Mouse (Mus musculus) heart, embryonic 15.5 days (tissue): Measurements from ENCODE around the gene Vsig2. TPM values are rescaled to one million over a fixed set of nuclear protein-coding genes. Genes with fewer than 3 reads are reported as not detected.

Experiments used
- ATAC-seq: fragments of 200-750 bp; cut with Nextera tagmentation; replicated peaks from 2 replicates; pipeline ENCODE4 v1.8.0; 2017; ENCODE audit warnings: low read depth, moderate TSS enrichment; ENCODE audit not compliant: insufficient number of reproducible peaks, insufficient read depth, low FRiP score
- H3K27ac ChIP-seq: fragments of 300-500 bp; sonication (generic); 2 replicates; pipeline ENCODE4 v1.5.1; 2015; ENCODE audit warnings: mild to moderate bottlenecking, inconsistent platforms
- H3K27me3 ChIP-seq: fragments of 300-500 bp; sonication (generic); 2 replicates; pipeline ENCODE4 v1.6.1; 2015; ENCODE audit warnings: inconsistent platforms
- H3K36me3 ChIP-seq: fragments of 300-500 bp; sonication (generic); 2 replicates; pipeline ENCODE4 v1.6.1; 2015; ENCODE audit warnings: mild to moderate bottlenecking, inconsistent platforms
- H3K4me1 ChIP-seq: fragments of 300-500 bp; sonication (generic); replicated peaks from 2 replicates; pipeline ENCODE4 v1.6.1; 2015; ENCODE audit warnings: inconsistent platforms
- H3K4me2 ChIP-seq: fragments of 300-500 bp; sonication (generic); 2 replicates; pipeline ENCODE4 v1.6.1; 2015; ENCODE audit warnings: inconsistent platforms, mild to moderate bottlenecking, moderate library complexity
- H3K4me3 ChIP-seq: fragments of 300-500 bp; sonication (generic); 2 replicates; pipeline ENCODE4 v1.5.1; 2015; ENCODE audit warnings: mild to moderate bottlenecking, inconsistent platforms
- H3K9ac ChIP-seq: fragments of 300-500 bp; sonication (generic); 2 replicates; pipeline ENCODE4 v1.6.1; 2015; ENCODE audit warnings: mild to moderate bottlenecking, inconsistent platforms
- H3K9me3 ChIP-seq: fragments of 300-500 bp; sonication (generic); replicated peaks from 2 replicates; pipeline ENCODE4 v1.6.1; 2016; ENCODE audit warnings: inconsistent platforms
- WGBS: fragments of 180-500 bp; shearing (Covaris S2); methylation state at CpG from one replicate; pipeline ENCODE4 v1.1.7; 2015; ENCODE audit warnings: mixed read lengths; 5-methylcytosine and 5-hydroxymethylcytosine counted together
- polyA plus RNA-seq: library from polyadenylated mRNA; unstranded; fragments of >200 nt; fragmentation: Nextera tagmentation; extraction: Ambion mirVana; gene quantifications from 2 replicates; pipeline ENCODE4 v1.2.1, GENCODE M21; 2015

The Vsig2 gene
- polyA plus RNA-seq, 1 experiment from 2014 or later: 2.3 TPM

DNA sequence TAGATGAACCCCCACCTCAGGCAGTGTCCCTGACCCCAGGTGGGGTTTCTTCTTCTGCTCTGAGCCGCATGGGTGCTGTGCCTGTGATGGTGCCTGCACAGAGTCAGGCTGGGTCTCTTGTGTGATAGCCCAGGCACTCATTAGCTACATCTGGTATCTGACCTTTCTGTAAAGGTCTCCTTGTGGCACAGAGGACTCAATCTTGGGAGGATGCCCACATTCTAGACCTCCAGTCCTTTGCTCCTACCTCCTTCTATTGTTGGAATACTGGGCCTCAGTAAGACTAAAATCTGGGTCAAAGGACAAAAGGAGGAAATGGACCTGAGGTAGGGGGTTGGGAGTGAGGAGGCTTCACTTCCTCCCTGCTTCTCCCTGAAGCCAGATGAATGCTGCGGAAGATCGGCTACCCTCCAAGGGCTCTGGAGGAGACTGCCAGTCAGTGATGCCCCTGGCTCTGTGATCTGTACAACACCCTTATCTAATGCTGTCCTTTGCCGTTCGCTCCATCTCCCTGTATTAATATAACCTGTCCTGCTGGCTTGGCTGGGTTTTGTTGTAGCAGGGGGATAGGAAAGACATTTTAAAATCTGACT, 1.3 kb upstream of the Vsig2 start:
- Histone ChIP-seq H3K4me3 (no peak overlapping the region), H3K9ac (no peak overlapping the region), H3K4me1 (peaks cover 24% of the 10 kb centered on the region), H3K36me3 (no peaks in the 10 kb centered on the region), H3K4me2 (no peak overlapping the region), H3K9me3 (no peaks in the 10 kb centered on the region), H3K27ac (no peak overlapping the region), H3K27me3 (no peaks in the 10 kb centered on the region)
- no peak for ATAC-seq
- WGBS: 57% methylated on average over 5 of the region's 5 CpGs

DNA sequence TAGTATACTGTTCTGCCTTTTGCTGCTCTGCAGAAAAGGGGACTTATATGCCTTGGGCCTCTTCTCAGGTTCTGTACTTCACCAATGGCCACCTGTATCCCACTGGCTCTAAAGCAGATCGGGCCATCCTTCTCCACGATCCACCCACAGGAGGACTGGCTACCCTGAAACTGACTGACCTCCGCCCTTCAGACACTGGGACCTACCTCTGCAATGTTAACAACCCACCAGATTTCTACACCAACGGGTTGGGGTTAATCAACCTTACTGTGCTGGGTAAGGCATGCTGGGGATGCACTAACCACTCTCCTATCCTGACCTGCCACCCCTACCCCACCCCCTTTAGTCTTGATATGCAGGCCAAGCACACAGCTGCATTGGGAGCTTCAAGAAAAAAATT, 1.2 kb downstream of the Vsig2 start:
- Histone ChIP-seq H3K4me2 (no peak overlapping the region), H3K27me3 (peaks cover 3% of the 10 kb centered on the region; the same call in 1 of the 2 replicates), H3K9ac (no peak overlapping the region), H3K27ac (peak overlapping the region; percentile 24; the same call in 1 of the 2 replicates), H3K4me3 (no peak overlapping the region), H3K9me3 (no peaks in the 10 kb centered on the region), H3K36me3 (no peaks in the 10 kb centered on the region), H3K4me1 (peaks cover 35% of the 10 kb centered on the region)
- ATAC-seq: no peak
- 84% methylated on average over 4 of the region's 4 CpGs for WGBS

DNA sequence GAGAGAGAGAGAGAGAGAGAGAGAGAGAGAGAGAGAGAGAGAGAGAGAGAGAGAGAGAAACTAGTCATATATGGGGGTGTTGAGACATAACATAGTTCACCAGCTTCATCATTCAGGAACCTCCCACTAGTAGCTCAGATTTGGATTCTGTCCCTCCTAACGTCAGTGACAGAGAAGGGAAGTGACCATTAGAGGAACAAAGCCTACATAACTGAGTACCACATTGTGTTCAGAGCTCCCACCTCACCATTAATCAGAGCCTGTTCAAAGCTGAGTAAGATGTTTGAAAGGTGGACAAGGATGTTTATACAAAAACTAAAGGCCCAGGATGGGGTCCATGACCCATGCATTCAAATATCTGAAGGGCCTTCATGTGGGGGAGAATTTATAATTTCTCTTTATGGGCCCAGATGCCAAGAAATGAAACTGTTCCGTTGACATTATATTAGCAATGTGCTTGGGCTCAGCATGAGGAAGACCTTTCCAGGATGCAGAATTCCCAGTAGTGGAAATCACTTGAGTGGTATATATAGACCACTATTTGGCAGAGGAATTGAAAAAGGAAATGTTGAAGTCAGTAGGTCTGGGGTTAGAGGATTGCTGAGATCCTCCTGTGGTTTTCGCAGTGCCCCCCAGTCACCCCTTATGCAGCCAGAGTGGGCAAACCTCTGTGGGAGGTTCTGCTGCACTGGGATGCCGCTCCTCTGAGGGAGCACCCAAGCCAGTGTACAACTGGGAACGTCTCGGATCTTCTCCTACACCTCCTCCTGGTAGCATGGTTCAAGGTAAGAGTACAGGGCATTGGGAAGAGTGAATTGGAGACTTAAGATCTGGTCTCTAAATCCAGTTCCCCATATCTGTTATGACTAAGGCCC, 1.9 kb downstream of the Vsig2 start:
- H3K4me1 ChIP-seq: peaks cover 42% of the 10 kb centered on the region
- H3K36me3 ChIP-seq: no peaks in the 10 kb centered on the region
- no peak overlapping the region for H3K4me3 ChIP-seq
- WGBS: 72% methylated on average over 6 of the region's 6 CpGs
- H3K27ac ChIP-seq: peak overlapping the region; percentile 36
- peaks cover 10% of the 10 kb centered on the region; the same call in 1 of the 2 replicates for H3K27me3 ChIP-seq
- H3K9me3 ChIP-seq: no peaks in the 10 kb centered on the region
- H3K9ac ChIP-seq: no peak overlapping the region
- H3K4me2 ChIP-seq: no peak overlapping the region
- ATAC-seq: no peak

DNA sequence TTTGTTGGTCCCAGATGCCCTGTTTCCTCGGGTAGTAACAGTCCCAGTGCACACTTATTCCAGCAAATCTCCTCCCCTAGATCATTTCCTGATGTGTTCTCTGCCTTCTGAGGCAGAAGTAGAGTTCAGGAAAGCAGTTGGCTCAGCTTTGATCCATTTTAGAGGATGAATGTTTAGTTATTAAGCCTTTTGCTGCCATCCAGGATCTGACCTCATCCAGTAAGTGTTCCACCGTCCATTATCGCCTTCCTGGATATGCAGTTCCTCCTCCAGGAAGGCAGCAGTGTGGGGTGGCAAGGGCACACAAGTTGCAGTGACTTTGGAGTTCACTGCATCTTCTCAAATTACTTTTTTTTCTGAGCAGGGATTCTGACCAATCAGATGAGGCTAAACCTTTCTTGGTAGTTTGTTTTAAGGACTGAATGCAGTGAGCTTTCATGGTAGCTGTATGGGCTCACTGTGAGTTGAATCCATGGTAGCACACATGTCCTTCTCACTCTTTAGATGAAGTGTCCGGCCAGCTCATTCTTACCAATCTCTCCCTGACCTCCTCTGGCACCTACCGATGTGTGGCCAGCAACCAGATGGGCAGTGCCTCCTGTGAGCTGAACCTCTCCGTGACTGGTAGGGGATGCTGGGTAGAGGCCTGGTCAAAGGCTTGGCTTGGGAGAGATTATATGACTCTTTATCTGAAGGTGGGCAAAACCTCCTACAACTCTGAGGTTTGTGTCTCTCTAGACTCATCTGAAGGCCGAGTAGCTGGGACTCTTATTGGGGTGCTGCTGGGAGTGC, 3.0 kb downstream of the Vsig2 start:
- H3K36me3 ChIP-seq: no peaks in the 10 kb centered on the region
- H3K9me3 ChIP-seq: no peaks in the 10 kb centered on the region
- no peak for ATAC-seq
- no peak overlapping the region for H3K4me3 ChIP-seq
- 60% methylated on average over 7 of the region's 7 CpGs for WGBS
- no peak overlapping the region for H3K4me2 ChIP-seq
- H3K27me3 ChIP-seq: peaks cover 17% of the 10 kb centered on the region
- peak overlapping the region; percentile 36 for H3K27ac ChIP-seq
- peaks cover 37% of the 10 kb centered on the region for H3K4me1 ChIP-seq
- no peak overlapping the region for H3K9ac ChIP-seq

DNA sequence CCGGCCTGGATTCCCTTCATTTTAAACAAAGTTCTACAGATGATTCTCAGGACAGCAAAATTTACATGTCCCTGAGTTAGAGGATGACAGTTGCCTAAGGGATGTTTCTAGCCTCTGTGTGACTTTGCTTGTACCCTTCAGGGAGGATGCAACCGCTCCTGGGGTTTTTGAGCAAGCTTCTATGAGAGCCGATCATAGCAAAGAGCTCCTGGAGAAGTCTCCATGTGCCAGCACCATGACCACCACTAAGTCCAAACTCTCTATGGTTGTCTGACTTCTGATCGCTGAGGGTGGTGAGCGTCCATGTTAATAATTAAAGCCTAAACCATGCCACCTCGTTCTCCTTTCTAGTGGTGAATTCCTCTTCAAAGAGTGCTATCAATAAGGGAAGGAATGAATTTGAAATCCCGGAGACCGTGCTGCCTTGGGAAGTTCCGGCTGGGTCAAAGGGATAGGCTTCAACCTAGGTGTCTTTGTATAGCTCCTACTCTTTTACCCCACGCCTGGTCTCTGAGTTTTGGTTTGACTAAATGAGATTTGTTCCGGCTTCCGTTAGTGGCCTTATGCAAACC, 4.9 kb downstream of the Vsig2 start:
- Histone ChIP-seq H3K4me3 (peak overlapping the region; percentile 52), H3K36me3 (no peaks in the 10 kb centered on the region), H3K9ac (no peak overlapping the region), H3K4me1 (peaks cover 30% of the 10 kb centered on the region), H3K27me3 (peaks cover 17% of the 10 kb centered on the region), H3K27ac (no peak overlapping the region), H3K9me3 (no peaks in the 10 kb centered on the region), H3K4me2 (peak overlapping the region; percentile 84)
- 30% methylated on average over 12 of the region's 12 CpGs for WGBS
- no peak for ATAC-seq

DNA sequence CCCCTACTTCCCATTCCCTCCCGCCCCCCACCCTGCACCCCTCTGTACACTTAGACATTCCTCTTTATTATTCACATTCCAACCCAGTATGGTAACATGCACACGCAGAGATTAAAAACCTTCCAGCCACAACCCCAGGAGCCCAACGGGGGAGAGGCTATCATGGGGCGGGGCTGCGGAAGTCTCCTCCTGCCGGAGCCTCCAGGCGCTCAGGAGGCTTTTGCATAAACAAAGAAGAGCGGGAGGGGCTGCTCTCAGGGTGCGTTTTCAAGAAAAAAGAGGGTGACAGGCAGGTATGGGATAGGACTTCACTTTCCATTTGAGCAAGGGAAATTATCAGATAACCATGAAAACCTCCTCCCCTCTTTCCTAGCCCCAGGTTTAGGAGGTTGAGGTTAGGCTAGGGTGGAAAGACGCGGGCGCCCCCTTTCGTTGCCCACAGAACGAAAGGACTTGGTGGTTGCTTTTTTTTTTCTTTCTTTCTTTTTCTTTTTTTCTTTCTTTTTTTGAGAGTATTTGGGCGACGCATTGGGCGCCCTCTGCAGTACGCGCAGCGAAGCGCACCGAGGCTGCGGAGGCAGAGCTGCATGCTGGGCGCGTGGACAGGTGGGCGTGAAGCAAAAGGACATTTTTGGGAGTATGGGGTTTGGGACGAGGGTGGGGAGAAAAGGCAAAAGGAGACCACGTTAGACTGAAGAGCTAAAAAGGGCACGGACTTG, 5.6 kb downstream of the Vsig2 start:
- peak overlapping the region; percentile 43; the same call in 1 of the 2 replicates for H3K9ac ChIP-seq
- peak overlapping the region; percentile 15; the same call in 1 of the 2 replicates for H3K27ac ChIP-seq
- H3K27me3 ChIP-seq: peaks cover 17% of the 10 kb centered on the region
- peak overlapping the region; percentile 52 for H3K4me3 ChIP-seq
- H3K4me1 ChIP-seq: peaks cover 25% of the 10 kb centered on the region
- no peaks in the 10 kb centered on the region for H3K9me3 ChIP-seq
- H3K36me3 ChIP-seq: no peaks in the 10 kb centered on the region
- ATAC-seq: peak; percentile 44; the same call in 1 of the 2 replicates
- H3K4me2 ChIP-seq: peak overlapping the region; percentile 84
- WGBS: 4% methylated on average over 29 of the region's 29 CpGs

DNA sequence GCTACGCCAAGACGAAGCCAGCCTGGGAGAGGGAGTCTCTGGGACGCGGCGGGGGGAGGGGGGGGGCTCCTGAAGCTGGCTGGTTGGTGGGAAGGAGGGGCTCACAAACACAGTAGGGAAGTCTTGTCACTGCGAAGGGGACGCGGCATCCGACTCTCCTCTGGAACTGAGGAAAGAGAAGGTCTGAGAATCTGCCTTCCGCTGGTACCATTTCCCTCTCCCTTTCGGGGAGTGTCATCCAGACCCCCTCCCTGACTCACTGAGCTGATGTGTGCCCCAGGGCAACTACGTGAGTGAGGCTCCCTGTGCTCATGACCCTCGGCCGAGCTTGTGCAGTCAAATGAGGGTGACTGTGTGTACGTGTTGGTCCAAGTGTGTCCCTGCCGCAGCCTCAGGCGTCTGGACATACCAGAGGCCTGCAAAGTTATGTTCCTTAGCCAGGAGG, 6.1 kb downstream of the Vsig2 start:
- no peak for ATAC-seq
- Histone ChIP-seq H3K9ac (no peak overlapping the region), H3K36me3 (no peaks in the 10 kb centered on the region), H3K4me1 (peaks cover 25% of the 10 kb centered on the region), H3K27me3 (peaks cover 19% of the 10 kb centered on the region), H3K9me3 (no peaks in the 10 kb centered on the region), H3K4me2 (peak overlapping the region; percentile 84), H3K4me3 (peak overlapping the region; percentile 52), H3K27ac (no peak overlapping the region)
- WGBS: 17% methylated on average over 17 of the region's 17 CpGs

DNA sequence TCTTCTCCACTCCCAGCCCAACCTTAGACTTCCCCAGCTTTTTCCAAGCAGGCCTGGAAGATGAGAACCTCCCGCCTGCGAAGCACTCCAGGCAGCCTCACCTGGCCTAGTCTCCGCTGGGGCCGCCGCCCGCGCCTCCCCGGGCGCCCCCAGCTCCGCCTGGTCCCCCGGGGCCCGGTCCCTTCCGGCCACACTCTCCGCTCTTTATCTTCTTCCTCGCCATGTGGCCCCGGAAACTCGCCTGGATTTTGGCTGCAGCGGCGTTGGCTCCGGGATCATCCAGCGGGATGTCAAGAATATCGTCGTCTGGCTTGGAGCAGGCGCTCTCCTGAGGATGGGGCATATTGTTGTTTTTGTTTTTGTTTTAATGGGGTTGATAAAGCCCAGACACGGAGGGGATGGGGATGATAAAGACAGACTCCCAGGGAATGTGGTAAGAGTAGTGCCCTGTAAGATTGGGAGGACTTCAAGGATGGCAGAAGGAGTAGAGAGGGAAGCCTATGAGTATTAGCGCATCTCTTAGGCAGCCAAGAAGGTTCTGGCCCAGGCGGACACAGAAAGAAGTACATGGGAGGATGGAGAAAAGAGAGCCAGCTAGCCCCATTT, 6.9 kb downstream of the Vsig2 start:
- WGBS: 31% methylated on average over 27 of the region's 27 CpGs
- ATAC-seq: no peak
- Histone ChIP-seq H3K9ac (no peak overlapping the region), H3K4me3 (no peak overlapping the region), H3K27ac (no peak overlapping the region), H3K9me3 (no peaks in the 10 kb centered on the region), H3K4me2 (peak overlapping the region; percentile 84; the same call in 1 of the 2 replicates), H3K36me3 (no peaks in the 10 kb centered on the region), H3K4me1 (peaks cover 21% of the 10 kb centered on the region), H3K27me3 (peaks cover 24% of the 10 kb centered on the region)

DNA sequence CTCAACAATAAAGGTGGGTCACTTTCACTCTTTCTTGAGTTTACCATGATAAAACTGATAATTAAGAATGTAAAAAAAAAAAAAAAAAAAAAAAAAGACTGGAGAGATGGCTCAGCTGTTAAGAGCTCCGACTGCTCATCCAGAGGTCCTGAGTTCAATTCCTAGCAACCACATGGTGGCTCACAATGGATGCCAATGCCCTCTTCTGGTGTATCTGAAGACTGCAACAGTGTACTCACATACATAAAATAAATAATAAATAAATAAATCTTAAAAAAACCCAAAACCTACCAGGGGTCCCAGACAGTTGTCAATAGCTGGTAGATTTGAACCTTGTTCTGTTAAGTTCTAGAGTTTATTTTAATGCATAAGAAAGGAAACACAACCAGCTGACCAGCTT, 7.8 kb downstream of the Vsig2 start:
- no peak overlapping the region for H3K27ac ChIP-seq
- no peak for ATAC-seq
- WGBS: 76% methylated on average over 1 of the region's 1 CpGs
- no peaks in the 10 kb centered on the region for H3K9me3 ChIP-seq
- H3K4me3 ChIP-seq: no peak overlapping the region
- H3K27me3 ChIP-seq: peaks cover 32% of the 10 kb centered on the region
- no peak overlapping the region for H3K9ac ChIP-seq
- no peaks in the 10 kb centered on the region for H3K36me3 ChIP-seq
- H3K4me1 ChIP-seq: peaks cover 24% of the 10 kb centered on the region
- no peak overlapping the region for H3K4me2 ChIP-seq

DNA sequence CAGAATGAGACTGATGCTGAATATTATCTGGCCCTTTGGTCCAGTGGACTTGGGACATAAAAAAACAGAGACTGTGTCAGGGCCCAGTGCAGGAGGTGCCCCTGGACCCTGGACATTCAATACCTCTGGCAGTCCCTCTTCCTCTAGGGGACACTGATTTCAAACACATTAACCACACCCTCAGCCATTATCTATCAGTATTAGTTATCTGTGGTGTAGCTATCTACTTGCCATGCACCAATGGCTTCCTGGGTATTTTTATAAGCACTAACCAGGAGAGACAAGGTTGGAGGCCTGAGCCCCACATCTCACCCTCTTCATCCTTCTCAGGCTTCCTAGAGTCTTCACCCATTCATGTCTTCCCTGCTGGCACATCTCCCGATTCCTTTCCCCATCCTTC, 11.4 kb downstream of the Vsig2 start:
- H3K27me3 ChIP-seq: peaks cover 51% of the 10 kb centered on the region
- H3K4me3 ChIP-seq: no peak overlapping the region
- no peaks in the 10 kb centered on the region for H3K9me3 ChIP-seq
- peaks cover 19% of the 10 kb centered on the region for H3K4me1 ChIP-seq
- 56% methylated on average over 1 of the region's 1 CpGs for WGBS
- no peaks in the 10 kb centered on the region for H3K36me3 ChIP-seq
- no peak overlapping the region for H3K9ac ChIP-seq
- no peak overlapping the region for H3K4me2 ChIP-seq
- ATAC-seq: no peak
- H3K27ac ChIP-seq: no peak overlapping the region
